Mouse (Mus musculus) ES-E14 (cell line): Measurements from ENCODE around the gene Car10. TPM values are rescaled to one million over a fixed set of nuclear protein-coding genes. Genes with fewer than 3 reads are reported as not detected.

Experiments
- DNase-seq: peaks from one replicate; pipeline ENCODE4 v3.0.0-alpha.2; 2013; ENCODE audit warnings: low read depth, low spot score
- H3K27ac ChIP-seq: 2 replicates; pipeline ENCODE4 v1.5.1; 2012; ENCODE audit warnings: low read depth, mild to moderate bottlenecking, low read length, moderate library complexity, mixed read lengths; ENCODE audit not compliant: poor library complexity, insufficient read depth, severe bottlenecking
- H3K36me3 ChIP-seq: 2 replicates; pipeline ENCODE4 v1.6.1; 2012; ENCODE audit warnings: mild to moderate bottlenecking, low read length, moderate library complexity, mixed read lengths; ENCODE audit not compliant: control insufficient read depth, poor library complexity, insufficient read depth, severe bottlenecking
- H3K4me1 ChIP-seq, 2 experiments: fragments of 150-350 bp in 1 of 2; sonication (generic) in 1 of 2; 2 replicates each; pipeline ENCODE4 v1.6.1; 2012; ENCODE audit warnings: low read length in 2 of 2, mild to moderate bottlenecking in 1 of 2, mixed read lengths in 1 of 2; ENCODE audit not compliant: control insufficient read depth in 2 of 2, insufficient read depth in 2 of 2, poor library complexity in 1 of 2
- H3K4me3 ChIP-seq, 2 experiments: fragments of 150-350 bp in 1 of 2; sonication (generic) in 1 of 2; 2 replicates each; pipeline ENCODE4 v1.5.1; 2012; ENCODE audit warnings: low read length in 2 of 2, low read depth in 1 of 2, mild to moderate bottlenecking in 1 of 2, mixed read lengths in 1 of 2; ENCODE audit not compliant: insufficient read depth in 1 of 2, poor library complexity in 1 of 2, severe bottlenecking in 1 of 2
- H3K9ac ChIP-seq: 2 replicates; pipeline ENCODE4 v1.6.1; 2012; ENCODE audit warnings: low read depth, mild to moderate bottlenecking, low read length, mixed read lengths; ENCODE audit not compliant: poor library complexity, insufficient read depth, severe bottlenecking
- H3K9me3 ChIP-seq: fragments of 150-350 bp; sonication (generic); 2 replicates; pipeline ENCODE4 v1.6.1; 2012; ENCODE audit warnings: low read depth, mild to moderate bottlenecking, low read length; ENCODE audit not compliant: control insufficient read depth, insufficient read depth
- CHD2 ChIP-seq: IDR thresholded peaks from 2 replicates; pipeline ENCODE4 v1.6.1; 2014; ENCODE audit warnings: mild to moderate bottlenecking, low read depth, low read length, inconsistent platforms
- HCFC1 ChIP-seq: IDR thresholded peaks from 2 replicates; pipeline ENCODE4 v1.6.1; 2012; ENCODE audit warnings: low read length, inconsistent platforms, borderline replicate concordance; ENCODE audit not compliant: insufficient read depth
- MAFK ChIP-seq: IDR thresholded peaks from 2 replicates; pipeline ENCODE4 v1.6.1; 2014; ENCODE audit warnings: mild to moderate bottlenecking, low read depth, low read length, inconsistent platforms; ENCODE audit not compliant: insufficient read depth
- ZC3H11A ChIP-seq: IDR thresholded peaks from 2 replicates; pipeline ENCODE4 v1.6.1; 2012; ENCODE audit warnings: low read depth, mild to moderate bottlenecking, inconsistent platforms, low read length, borderline replicate concordance
- ZNF384 ChIP-seq: IDR thresholded peaks from 2 replicates; pipeline ENCODE4 v1.6.1; 2012; ENCODE audit warnings: low read depth, low read length, inconsistent platforms
- in situ Hi-C, 2 experiments: fragments of 600-800 bp; cut with MboI; formaldehyde crosslinking; loops; one replicate each; pipeline ENCODE4 v1.15.1; 2025; ENCODE audit warnings: low sequenced_read_pairs in 2 of 2, inconsistent platforms in 1 of 2; ENCODE audit not compliant: unreplicated experiment in 2 of 2
- total RNA-seq: library from RNA; depleted of rRNA; stranded (reverse); fragments of 300-350 nt; gene quantifications from 2 replicates; pipeline ENCODE4 v1.2.3, GENCODE M21; 2012

Car10 gene
- total RNA-seq, 1 experiment: not detected

DNA sequence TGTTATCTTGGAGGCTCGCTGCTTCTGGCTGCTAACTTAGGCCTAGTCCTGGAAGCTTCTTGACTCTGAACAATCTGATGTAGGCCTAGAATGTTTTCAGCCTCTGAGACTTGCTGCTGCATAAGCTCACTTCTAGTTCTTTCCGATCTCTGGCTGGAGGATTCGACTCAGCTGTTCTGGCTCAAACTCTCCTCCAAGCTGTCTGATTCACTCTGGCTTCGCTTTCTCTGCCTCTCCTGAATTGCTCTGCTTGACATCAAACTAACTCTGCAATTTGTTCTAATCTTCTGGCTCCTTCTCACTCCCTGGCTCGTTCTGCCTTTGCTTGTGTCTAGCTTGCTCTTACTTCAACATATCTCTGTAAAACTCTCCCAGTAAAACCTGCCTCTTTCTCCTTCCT is 90.8 kb downstream of the Car10 start:
- in situ Hi-C loops: no loop called here
- DNase-seq: no peak

DNA sequence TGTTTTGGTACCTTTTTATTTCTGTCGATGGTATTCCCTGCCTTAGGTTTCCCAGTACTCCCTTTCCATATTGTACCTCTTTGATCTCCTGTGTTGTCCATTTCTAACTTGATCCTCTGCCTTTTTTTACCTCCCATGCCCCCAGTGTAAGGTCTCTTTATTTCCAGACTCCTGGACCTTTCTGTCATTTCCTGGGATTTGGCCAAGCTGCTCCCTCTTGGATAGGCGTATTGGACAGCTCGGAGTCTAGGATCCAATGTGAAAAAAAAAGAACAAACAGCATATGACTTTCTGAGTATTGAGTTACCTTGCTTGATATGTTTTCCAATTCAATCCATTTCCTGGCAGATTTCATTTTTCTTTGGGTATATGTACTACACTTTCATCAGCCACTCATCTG is 102.2 kb downstream of the Car10 start:
- H3K36me3 ChIP-seq: no peaks in the 10 kb centered on the region
- TF ChIP-seq MAFK (no peak), ZC3H11A (no peak), CHD2 (no peak), HCFC1 (no peak), ZNF384 (no peak)
- no peaks in the 10 kb centered on the region for H3K4me1 ChIP-seq
- DNase-seq: no peak
- H3K4me3 ChIP-seq: no peak overlapping the region
- no peak overlapping the region for H3K9ac ChIP-seq
- no peaks in the 10 kb centered on the region for H3K9me3 ChIP-seq
- H3K27ac ChIP-seq: no peak overlapping the region
- in situ Hi-C loops: no loop called here

More for the DNA sequence above, 90.8 kb downstream of the Car10 start:
- H3K9ac ChIP-seq: no peak overlapping the region
- TF ChIP-seq CHD2: no peak
- TF ChIP-seq HCFC1: no peak
- TF ChIP-seq ZNF384: no peak
- TF ChIP-seq MAFK: no peak
- no peak for TF ChIP-seq ZC3H11A
- H3K27ac ChIP-seq: no peak overlapping the region
- no peaks in the 10 kb centered on the region for H3K36me3 ChIP-seq
- H3K4me3 ChIP-seq: no peak overlapping the region
- no peaks in the 10 kb centered on the region for H3K4me1 ChIP-seq
- H3K9me3 ChIP-seq: no peaks in the 10 kb centered on the region

DNA sequence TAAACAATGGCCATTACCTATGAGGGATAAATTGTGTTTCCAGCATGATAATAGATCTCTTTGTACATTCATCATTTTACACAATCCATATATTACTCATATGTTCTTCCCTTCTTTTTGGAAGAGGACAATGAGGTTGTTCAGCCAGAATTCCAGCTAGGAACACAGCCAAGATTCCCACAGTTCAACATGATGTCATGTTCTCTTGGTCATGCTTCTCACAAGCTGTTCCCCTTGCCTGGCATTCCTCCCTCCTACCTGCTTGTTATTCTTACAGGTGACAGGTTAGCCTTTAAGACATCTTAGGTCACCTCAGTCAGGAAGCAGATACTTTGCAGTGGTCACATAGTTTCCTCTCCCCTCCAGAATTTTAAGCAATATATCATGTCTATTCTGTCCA is 119.6 kb downstream of the Car10 start:
- no peak for TF ChIP-seq ZNF384
- TF ChIP-seq ZC3H11A: no peak
- no peak for TF ChIP-seq MAFK
- TF ChIP-seq CHD2: no peak
- TF ChIP-seq HCFC1: no peak
- no peaks in the 10 kb centered on the region for H3K9me3 ChIP-seq
- no peaks in the 10 kb centered on the region for H3K36me3 ChIP-seq
- no peaks in the 10 kb centered on the region for H3K4me1 ChIP-seq
- no peak for DNase-seq
- in situ Hi-C loops: no loop called here
- no peak overlapping the region for H3K4me3 ChIP-seq
- H3K9ac ChIP-seq: no peak overlapping the region
- H3K27ac ChIP-seq: no peak overlapping the region

DNA sequence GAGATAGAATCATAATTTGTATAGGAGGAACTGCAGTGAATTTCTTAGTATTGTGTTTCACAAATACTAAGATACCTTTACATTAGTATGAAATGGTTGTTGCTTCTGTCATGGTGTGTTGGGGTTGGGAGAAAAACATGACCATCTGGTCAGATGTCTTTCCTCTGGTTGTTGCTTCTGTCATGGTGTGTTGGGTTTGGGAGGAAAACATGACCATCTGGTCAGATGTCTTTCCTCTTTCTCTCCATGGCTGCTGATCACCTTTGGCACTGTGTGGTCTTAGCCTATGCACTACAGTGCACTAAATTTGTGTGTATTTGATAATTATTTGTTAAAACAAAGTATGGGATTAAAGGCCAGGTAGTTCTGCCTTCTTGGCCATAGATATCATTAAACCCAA is 132.2 kb downstream of the Car10 start:
- no peak for DNase-seq
- Histone ChIP-seq H3K27ac (no peak overlapping the region), H3K9ac (no peak overlapping the region), H3K4me1 (no peaks in the 10 kb centered on the region), H3K4me3 (no peak overlapping the region), H3K9me3 (no peaks in the 10 kb centered on the region), H3K36me3 (no peaks in the 10 kb centered on the region)
- in situ Hi-C loops: no loop called here
- TF ChIP-seq HCFC1 (no peak), ZNF384 (no peak), CHD2 (no peak)

- no peak overlapping the region for H3K9ac ChIP-seq
- no peaks in the 10 kb centered on the region for H3K4me1 ChIP-seq
- no peak overlapping the region for H3K27ac ChIP-seq
- no peaks in the 10 kb centered on the region for H3K9me3 ChIP-seq
- TF ChIP-seq ZC3H11A (no peak), MAFK (no peak), HCFC1 (no peak), CHD2 (no peak), ZNF384 (no peak)
- no peaks in the 10 kb centered on the region for H3K36me3 ChIP-seq
- no peak overlapping the region for H3K4me3 ChIP-seq
- in situ Hi-C loops: no loop called here
- DNase-seq: no peak
Measured at GRCm38 (mm10) chr11:93249771-93250265, 152.0 kb downstream of the Car10 start.
